Mouse (Mus musculus) urinary bladder, adult 18-20 months (tissue): ENCODE results near the gene Krt33b.

ENCODE experiments used
- DNase-seq, 2 experiments: peaks; one replicate each; pipeline ENCODE4 v3.0.0; 2022; ENCODE audit warnings: low spot score in 2 of 2, mixed read lengths in 2 of 2

Krt33b gene

GRCm38 (mm10) chr11:99993620-99994383, 35.9 kb downstream of the Krt33b start, which contains the start of gene Krtap17-1:
Krtap17-1 (minus strand) TSS chr11:99993994.
- no peak for DNase-seq

DNA sequence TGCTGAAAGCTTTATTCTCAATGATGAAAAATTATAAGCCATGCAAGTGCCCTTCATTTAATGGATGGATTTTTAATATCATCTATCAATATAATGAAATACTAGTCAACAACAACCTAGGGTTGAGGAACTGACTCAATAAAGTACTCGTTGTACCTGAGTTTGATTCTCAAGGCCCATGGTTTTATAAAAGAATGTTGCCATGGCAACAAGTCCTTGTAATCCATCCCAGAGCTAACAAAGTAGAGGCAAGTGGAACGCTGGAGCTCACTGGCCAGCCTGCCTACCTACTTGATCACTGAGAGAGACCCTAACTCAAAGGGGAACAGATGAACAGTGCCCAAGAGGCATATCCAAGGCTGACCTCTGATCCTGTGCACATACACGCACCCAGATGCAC, 39.1 kb downstream of the Krt33b start:
- DNase-seq, result no peak

DNA sequence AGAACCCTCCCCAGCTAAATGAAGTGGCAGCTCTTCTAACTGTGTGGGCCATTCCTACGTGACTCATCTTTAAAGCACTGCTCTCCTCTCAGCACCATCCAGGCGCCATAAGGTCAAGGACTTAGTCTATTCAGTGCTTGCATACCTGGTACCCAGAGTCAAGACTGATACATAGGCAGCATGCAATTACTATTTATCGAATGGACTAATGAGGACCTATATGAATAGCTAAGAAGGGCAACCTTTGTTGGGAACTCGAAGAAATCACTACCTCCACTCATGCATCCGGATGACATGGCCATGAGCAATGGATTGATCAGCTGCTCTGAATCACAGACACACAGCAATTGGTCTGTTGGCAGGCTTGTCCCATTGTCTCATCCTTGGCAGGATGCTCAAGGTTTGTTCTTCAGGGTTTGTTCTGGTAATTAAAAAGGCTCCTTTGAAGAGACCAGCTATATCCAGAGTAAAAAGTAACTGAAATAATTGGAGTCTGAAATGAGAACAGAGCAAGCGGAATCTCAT, 39.7 kb downstream of the Krt33b start:
- DNase-seq, result no peak

DNA sequence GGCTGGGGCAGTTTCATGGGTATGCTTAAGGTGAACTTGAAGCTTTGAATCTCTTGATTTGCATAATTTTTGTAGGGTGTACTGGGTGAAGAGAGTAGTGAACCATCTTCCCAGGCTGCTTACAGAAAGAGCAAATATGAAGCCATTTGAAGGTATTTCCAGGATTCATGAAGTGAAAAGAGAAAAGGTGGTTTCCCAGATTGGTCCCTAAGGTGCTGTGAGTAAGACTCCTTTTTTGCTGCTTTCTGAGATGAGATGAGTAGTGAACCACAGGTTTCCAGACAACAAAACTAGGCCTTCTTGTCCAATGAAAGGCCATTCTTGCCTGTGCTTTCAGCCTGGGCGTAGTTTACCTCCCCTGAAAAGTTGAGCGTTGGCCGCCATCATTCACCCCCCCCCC, 41.1 kb downstream of the Krt33b start:
- DNase-seq, result no peak

DNA sequence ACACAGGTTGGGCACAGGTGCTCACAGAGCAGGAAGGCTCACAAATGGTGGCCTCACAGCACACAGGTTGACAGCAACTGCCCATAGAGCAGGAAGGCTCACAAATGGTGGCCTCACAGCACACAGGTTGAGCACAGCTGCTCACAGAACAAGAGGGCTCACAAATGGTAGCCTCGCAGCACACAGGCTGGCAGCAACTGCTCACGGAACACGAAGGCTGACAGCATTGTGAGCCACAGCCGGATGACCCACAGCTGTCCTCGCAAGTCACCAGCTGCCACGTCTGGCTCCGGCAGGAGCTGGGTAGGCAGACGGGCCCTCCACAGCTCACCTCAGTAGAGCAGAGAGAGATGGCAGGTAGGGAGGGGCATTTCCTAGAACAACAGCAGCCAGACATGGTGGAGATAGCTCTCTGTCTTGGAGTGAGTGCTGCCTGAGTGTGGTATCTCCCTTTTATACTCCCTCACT, 43.5 kb downstream of the Krt33b start, which contains the start of gene Krtap16-1:
TSS of gene Krtap16-1 (minus strand) at position 418 of the 468 bp plus-strand sequence.
- DNase-seq, result no peak

DNA sequence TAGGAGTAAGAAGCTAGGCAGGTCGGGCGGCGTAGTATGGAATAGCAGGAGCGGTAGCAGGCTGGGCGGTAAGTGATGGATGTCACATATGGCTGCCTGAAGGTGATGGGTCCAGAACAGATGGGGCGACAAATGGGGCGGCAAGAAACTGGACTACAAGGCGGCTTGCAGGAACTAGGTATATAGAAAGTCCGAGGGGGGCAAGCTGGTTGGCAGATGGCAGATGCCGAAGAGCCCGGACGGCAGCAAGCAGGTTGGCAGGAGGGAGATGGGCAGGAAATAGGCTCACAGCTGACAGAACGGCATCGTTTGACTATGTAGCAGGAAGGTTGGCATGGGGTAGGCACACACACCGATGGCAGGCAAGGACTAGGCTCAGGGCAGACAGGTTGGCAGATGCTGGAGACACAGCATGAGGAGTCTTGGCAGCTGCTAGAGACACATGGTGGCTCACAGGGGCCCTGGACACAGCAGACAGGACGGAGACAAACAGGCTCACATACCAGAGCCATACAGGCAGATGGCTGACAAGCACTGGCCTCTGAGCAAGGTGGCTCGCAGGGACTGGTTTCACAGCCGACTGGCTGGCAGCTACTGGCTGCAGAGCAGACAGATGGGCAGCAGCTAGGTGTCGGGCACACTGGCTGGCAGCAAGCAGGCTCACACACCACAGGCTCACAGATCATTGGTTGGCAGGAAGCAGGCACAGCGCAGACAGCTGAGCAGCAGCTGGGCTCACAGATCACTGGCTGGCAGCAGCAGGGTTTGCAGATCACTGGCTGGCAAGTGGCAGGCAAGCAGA, 44.2 kb downstream of the Krt33b start:
- DNase-seq, result no peak

GRCm38 (mm10) chr11:99983442-99983841, 46.2 kb downstream of the Krt33b start:
- no peak for DNase-seq

GRCm38 (mm10) chr11:99982731-99983130, 46.9 kb downstream of the Krt33b start:
- no peak for DNase-seq

DNA sequence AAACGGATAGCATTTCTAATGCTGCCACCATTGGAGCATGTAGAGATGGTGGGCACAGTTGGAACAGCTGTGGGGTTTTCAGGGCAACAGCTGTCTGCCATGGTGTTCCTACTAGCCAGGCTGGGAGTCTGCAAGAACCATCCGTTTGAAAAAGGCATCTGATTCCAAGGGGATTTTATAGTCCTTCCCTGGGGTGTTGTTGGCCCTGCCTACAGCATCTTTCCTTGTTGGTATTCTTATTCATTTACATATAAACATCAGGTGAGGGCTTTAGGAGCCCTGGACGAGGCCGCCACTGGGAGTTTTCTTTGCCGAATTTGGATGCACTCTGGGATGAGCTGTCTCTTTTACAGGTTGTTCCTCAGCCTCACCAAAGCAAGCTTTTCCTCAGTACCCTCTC, 50.7 kb downstream of the Krt33b start, which contains the start of gene Krtap29-1:
TSS of gene Krtap29-1 (minus strand) at position 101 of the 400 bp plus-strand sequence.
- DNase-seq, result no peak
